Comparison of ENCODE assay signal across 29 mouse cellular contexts in genomic region chr3:102880529-102880928, GRCm38 (mm10). TPM values are rescaled to one million over a fixed set of nuclear protein-coding genes. Genes with fewer than 3 reads are reported as not detected.
"Had no signal": no experiment of that assay in that cellular context is flagged by ENCODE, and none has a peak within 500 bp of the region (broad histone marks: within the 10 kb centered on the region; RNA-seq: fewer than 3 reads in every experiment).

No protein-coding gene starts in this region.

- DNase-seq: kidney, adult 18-20 months; kidney, adult 9 months; kidney, postnatal 14 days; kidney, postnatal 4 days; left cerebral cortex, postnatal 4 days; liver, postnatal 0 days; lung, postnatal 10 days; lung, postnatal 4 days; midbrain, embryonic 14.5 days; thymus, postnatal 36 days had no signal

- H3K27me3 ChIP-seq: limb, embryonic 12.5 days; limb, embryonic 15.5 days; lung, embryonic 15.5 days had no signal

- H3K4me1 ChIP-seq: limb, embryonic 12.5 days; limb, embryonic 15.5 days; lung, embryonic 15.5 days had no signal

- ATAC-seq: liver, postnatal 0 days had no signal

- H3K9ac ChIP-seq: limb, embryonic 12.5 days; limb, embryonic 15.5 days; liver, embryonic 14.5 days; liver, postnatal 0 days; lung, embryonic 15.5 days had no signal

- H3K4me3 ChIP-seq: limb, embryonic 12.5 days; limb, embryonic 15.5 days; lung, embryonic 15.5 days had no signal

- H3K4me2 ChIP-seq: limb, embryonic 12.5 days; limb, embryonic 15.5 days; liver, embryonic 11.5 days; lung, embryonic 15.5 days; midbrain, embryonic 11.5 days had no signal

- H3K9me3 ChIP-seq: limb, embryonic 12.5 days; limb, embryonic 15.5 days; lung, embryonic 15.5 days had no signal

- H3K36me3 ChIP-seq: limb, embryonic 12.5 days; limb, embryonic 15.5 days; lung, embryonic 15.5 days had no signal

- H3K27ac ChIP-seq: limb, embryonic 12.5 days; limb, embryonic 15.5 days; liver, embryonic 14.5 days; lung, embryonic 15.5 days had no signal

RNA-seq across cellular contexts. Expression of gene Sycp1, which starts 55.4 kb away (rescaled TPM):
- total RNA-seq: layer of hippocampus, adult 18-20 months; layer of hippocampus, postnatal 14 days; left cerebral cortex, adult 8-10 months; left cerebral cortex, postnatal 4 days; megakaryocyte progenitor cell, adult 5-6 weeks; megakaryocyte-erythroid progenitor cell, adult 5-6 weeks; midbrain, postnatal 0 days had no signal
- polyA plus RNA-seq: kidney, embryonic 16.5 days; limb, embryonic 12.5 days; limb, embryonic 15.5 days; liver, postnatal 0 days; lung, embryonic 15.5 days; midbrain, embryonic 11.5 days; midbrain, embryonic 14.5 days; midbrain, postnatal 0 days; neural tube, embryonic 11.5 days; neural tube, embryonic 14.5 days; small intestine, adult 2 months; spleen, adult 2 months; stomach, embryonic 16.5 days; urinary bladder, adult 2 months had no signal
